Mouse (Mus musculus) forebrain, embryonic 15.5 days (tissue): ENCODE data around the gene Lbhd1. TPM values are rescaled to one million over a fixed set of nuclear protein-coding genes. Genes with fewer than 3 reads are reported as not detected.

Experiments
- ATAC-seq: fragments of 200-750 bp; cut with Nextera tagmentation; replicated peaks from 2 replicates; pipeline ENCODE4 v1.8.0; 2017; ENCODE audit warnings: mild to moderate bottlenecking, moderate TSS enrichment, moderate library complexity
- H3K27ac ChIP-seq: fragments of 300-500 bp; sonication (generic); replicated peaks from 2 replicates; pipeline ENCODE4 v1.5.1; 2015; ENCODE audit warnings: mild to moderate bottlenecking, inconsistent platforms
- H3K27me3 ChIP-seq: fragments of 300-500 bp; sonication (generic); 2 replicates; pipeline ENCODE4 v1.6.1; 2015; ENCODE audit warnings: inconsistent platforms
- H3K36me3 ChIP-seq: fragments of 300-500 bp; sonication (generic); 2 replicates; pipeline ENCODE4 v1.6.1; 2015; ENCODE audit warnings: mild to moderate bottlenecking, inconsistent platforms
- H3K4me1 ChIP-seq: fragments of 300-500 bp; sonication (generic); 2 replicates; pipeline ENCODE4 v1.6.1; 2015; ENCODE audit warnings: inconsistent platforms
- H3K4me2 ChIP-seq: fragments of 300-500 bp; sonication (generic); replicated peaks from 2 replicates; pipeline ENCODE4 v1.6.1; 2015; ENCODE audit warnings: mild to moderate bottlenecking, inconsistent platforms
- H3K4me3 ChIP-seq: fragments of 300-500 bp; sonication (generic); 2 replicates; pipeline ENCODE4 v1.5.1; 2015; ENCODE audit warnings: mild to moderate bottlenecking, inconsistent platforms
- H3K9ac ChIP-seq: fragments of 300-500 bp; sonication (generic); replicated peaks from 2 replicates; pipeline ENCODE4 v1.6.1; 2015; ENCODE audit warnings: mild to moderate bottlenecking, inconsistent platforms
- H3K9me3 ChIP-seq: fragments of 300-500 bp; sonication (generic); 2 replicates; pipeline ENCODE4 v1.6.1; 2016; ENCODE audit warnings: inconsistent platforms
- WGBS: fragments of 180-500 bp; shearing (Covaris S2); methylation state at CpG from one replicate; pipeline ENCODE4 v1.1.7; 2015; ENCODE audit warnings: mixed read lengths; 5-methylcytosine and 5-hydroxymethylcytosine counted together
- polyA plus RNA-seq: library from polyadenylated mRNA; unstranded; fragments of >200 nt; fragmentation: Nextera tagmentation; extraction: Ambion mirVana; gene quantifications from 2 replicates; pipeline ENCODE4 v1.2.1, GENCODE M21; 2015

Lbhd1 gene
- polyA plus RNA-seq, 1 experiment from 2014 or later = 59.1 TPM

- Histone ChIP-seq H3K36me3 (peaks cover 28% of the 10 kb centered on the region), H3K27me3 (no peaks in the 10 kb centered on the region), H3K9ac (no peak overlapping the region), H3K4me3 (no peak overlapping the region), H3K4me1 (peaks cover 18% of the 10 kb centered on the region), H3K27ac (no peak overlapping the region), H3K9me3 (no peaks in the 10 kb centered on the region), H3K4me2 (no peak overlapping the region)
- no peak for ATAC-seq
- WGBS = 91% methylated on average over 2 of the region's 2 CpGs
Measured at GRCm38 (mm10) chr19:8926766-8927165, 43.2 kb downstream of the Lbhd1 start.

DNA sequence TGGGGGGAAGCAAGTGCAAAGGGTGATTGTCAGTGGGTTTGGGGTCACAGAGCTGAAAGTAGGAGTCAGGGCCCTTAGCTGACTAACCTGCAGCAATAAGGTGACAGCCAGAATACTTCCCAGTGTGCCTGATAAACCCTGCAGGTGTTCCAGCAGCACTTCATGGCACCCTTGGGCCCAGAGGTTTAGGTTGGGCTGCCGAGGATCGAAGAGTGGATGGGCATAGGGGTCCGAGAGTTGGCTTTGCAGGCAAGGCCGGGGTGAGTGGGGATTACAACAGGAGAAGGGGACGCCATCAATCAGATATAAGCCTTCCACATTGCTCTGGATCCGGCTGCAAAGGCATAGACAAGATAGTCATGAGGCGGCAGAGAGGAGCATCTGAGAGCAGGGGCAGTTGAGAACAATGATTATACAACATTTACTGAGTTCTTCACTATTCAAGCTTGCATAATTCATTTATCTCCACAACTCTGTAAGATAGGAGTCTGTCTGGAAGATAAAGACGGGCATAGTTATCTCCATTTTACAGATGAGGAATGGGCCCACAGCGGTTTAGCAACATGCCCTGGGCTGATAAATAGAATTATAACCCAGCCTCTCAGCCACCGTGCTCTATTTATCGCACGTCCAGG lies 44.5 kb downstream of the Lbhd1 start:
- peaks cover 28% of the 10 kb centered on the region for H3K36me3 ChIP-seq
- H3K9me3 ChIP-seq = no peaks in the 10 kb centered on the region
- H3K4me2 ChIP-seq = no peak overlapping the region
- no peak overlapping the region for H3K9ac ChIP-seq
- peaks cover 16% of the 10 kb centered on the region for H3K4me1 ChIP-seq
- WGBS = 92% methylated on average over 12 of the region's 12 CpGs
- no peak overlapping the region for H3K4me3 ChIP-seq
- no peak overlapping the region for H3K27ac ChIP-seq
- no peak for ATAC-seq
- H3K27me3 ChIP-seq = no peaks in the 10 kb centered on the region

GRCm38 (mm10) chr19:8928689-8929223 lies 45.2 kb downstream of the Lbhd1 start:
- 11% methylated on average over 16 of the region's 16 CpGs for WGBS
- Histone ChIP-seq H3K4me1 (peaks cover 16% of the 10 kb centered on the region), H3K4me3 (peak overlapping the region; percentile 50), H3K27me3 (no peaks in the 10 kb centered on the region), H3K9ac (peak overlapping the region; percentile 59), H3K36me3 (peaks cover 28% of the 10 kb centered on the region), H3K27ac (0 out of 2 replicates have a peak overlapping the region, but pooled peaks have one; percentile 12), H3K4me2 (peak overlapping the region; percentile 67), H3K9me3 (no peaks in the 10 kb centered on the region)
- peak; percentile 33; the same call in 1 of the 2 replicates for ATAC-seq

DNA sequence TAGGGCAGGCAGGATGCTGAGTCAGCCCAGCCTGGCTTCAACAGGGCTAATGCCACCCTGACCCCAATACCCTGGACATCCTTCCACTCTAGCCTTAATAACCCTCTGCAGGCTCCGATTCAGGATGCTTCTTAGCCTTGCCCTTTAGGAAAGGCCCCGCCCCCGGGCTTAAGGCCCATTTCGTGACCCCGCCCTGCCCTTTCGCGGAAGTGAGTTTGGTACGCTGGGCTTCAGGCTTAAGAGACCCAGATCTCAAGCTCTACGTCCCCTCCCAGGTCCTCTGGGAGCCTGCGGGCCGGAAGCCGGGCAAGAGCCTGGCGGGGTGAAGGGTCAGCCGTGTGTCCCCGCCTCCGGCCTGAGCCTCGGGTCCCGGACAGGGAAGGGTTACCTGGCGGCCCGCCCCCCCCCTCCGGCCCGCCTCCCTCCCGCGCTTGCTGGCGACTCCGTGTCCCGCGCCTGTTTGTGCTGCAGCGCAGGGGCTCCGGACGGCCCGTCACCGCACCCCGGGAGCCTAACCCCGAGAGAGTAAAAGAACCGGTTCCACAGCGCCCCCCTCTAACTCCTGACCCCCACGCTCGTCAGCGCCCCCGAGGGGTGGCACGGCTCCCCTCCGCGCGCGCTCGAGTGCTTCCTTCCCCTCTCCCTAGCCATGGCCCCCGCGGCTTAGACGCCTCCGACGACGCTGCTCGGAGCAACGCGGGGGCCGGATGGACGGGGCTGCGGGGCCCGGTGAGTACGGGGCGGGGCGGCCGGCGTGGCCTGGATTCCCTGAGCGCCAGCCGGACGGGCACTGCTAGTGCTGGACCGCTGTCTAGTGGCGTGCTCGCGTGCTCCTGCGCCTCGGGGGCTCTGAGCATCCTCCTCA lies 45.9 kb downstream of the Lbhd1 start, which contains the start of the genes Rom1 and Eml3:
Rom1 (minus strand) TSS at position 133 of the 865 bp plus-strand sequence.
Eml3 (plus strand) TSS at position 329 of the 865 bp plus-strand sequence.
- WGBS = under 1% methylated on average over 64 of the region's 74 CpGs

DNA sequence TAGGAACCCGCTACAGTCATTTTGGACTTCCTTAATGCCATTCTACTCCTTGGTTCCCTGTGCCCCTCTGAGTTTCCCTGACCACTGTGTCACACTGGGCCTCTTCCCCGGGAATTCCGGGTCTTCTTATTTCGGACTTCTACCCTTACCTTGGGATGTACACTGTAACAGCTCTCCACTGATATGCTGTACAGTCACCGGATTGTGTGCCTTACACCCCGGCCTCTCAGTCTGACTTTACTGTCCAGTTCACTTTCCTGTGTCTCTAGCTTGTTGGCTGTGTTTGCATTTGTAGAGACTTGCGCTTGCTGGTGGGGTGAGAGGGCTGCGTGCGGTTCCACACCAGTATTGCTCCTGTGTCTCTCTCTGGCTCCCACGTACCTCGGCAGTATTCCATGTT lies 46.6 kb downstream of the Lbhd1 start:
- no peak overlapping the region for H3K27ac ChIP-seq
- H3K27me3 ChIP-seq = no peaks in the 10 kb centered on the region
- H3K9me3 ChIP-seq = no peaks in the 10 kb centered on the region
- H3K4me3 ChIP-seq = peak overlapping the region; percentile 50
- H3K4me1 ChIP-seq = peaks cover 16% of the 10 kb centered on the region
- H3K4me2 ChIP-seq = peak overlapping the region; percentile 67
- ATAC-seq = peak; percentile 14; the same call in 1 of the 2 replicates
- WGBS = 17% methylated on average over 11 of the region's 11 CpGs
- H3K9ac ChIP-seq = peak overlapping the region; percentile 59
- H3K36me3 ChIP-seq = peaks cover 25% of the 10 kb centered on the region

More for the DNA sequence above, 45.9 kb downstream of the Lbhd1 start, which contains the start of the genes Rom1 and Eml3:
- Histone ChIP-seq H3K4me1 (peaks cover 16% of the 10 kb centered on the region), H3K36me3 (peaks cover 26% of the 10 kb centered on the region), H3K9ac (peak within 1 kb of the TSS; percentile 59), H3K9me3 (no peaks in the 10 kb centered on the region), H3K27me3 (no peaks in the 10 kb centered on the region), H3K4me3 (peak within 1 kb of the TSS; percentile 50), H3K27ac (peak within 1 kb of the TSS; percentile 12; the same call in 1 of the 2 replicates), H3K4me2 (peak within 1 kb of the TSS; percentile 67)
- peak; percentile 64 for ATAC-seq

DNA sequence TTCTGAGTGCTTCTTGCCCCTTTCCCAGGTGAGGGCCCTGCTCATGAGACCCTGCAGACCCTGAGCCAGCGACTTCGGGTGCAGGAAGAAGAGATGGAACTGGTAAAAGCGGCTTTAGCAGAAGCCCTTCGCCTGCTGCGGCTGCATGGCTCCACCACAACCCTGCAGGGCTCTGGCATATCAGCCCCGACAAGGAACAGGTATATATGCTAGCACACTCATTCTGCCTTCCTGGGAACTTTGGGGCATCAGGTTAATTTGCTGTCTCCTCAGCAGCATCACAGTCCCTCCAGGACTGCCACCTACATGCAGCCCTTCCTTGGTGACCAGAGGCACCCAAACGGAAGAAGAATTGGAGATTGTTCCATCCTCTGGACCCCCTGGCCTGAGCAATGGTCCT lies 47.2 kb downstream of the Lbhd1 start:
- no peak overlapping the region for H3K9ac ChIP-seq
- ATAC-seq = no peak
- no peak overlapping the region for H3K4me2 ChIP-seq
- 79% methylated on average over 7 of the region's 7 CpGs for WGBS
- no peaks in the 10 kb centered on the region for H3K9me3 ChIP-seq
- no peaks in the 10 kb centered on the region for H3K27me3 ChIP-seq
- H3K27ac ChIP-seq = no peak overlapping the region
- H3K36me3 ChIP-seq = peaks cover 21% of the 10 kb centered on the region
- H3K4me3 ChIP-seq = no peak overlapping the region
- peaks cover 16% of the 10 kb centered on the region for H3K4me1 ChIP-seq

- no peak for ATAC-seq
- no peaks in the 10 kb centered on the region for H3K27me3 ChIP-seq
- H3K9me3 ChIP-seq = no peaks in the 10 kb centered on the region
- H3K4me2 ChIP-seq = no peak overlapping the region
- peaks cover 12% of the 10 kb centered on the region for H3K4me1 ChIP-seq
- no peak overlapping the region for H3K9ac ChIP-seq
- H3K36me3 ChIP-seq = no peaks in the 10 kb centered on the region
- no peak overlapping the region for H3K4me3 ChIP-seq
- 84% methylated on average over 2 of the region's 2 CpGs for WGBS
- H3K27ac ChIP-seq = no peak overlapping the region
Measured at GRCm38 (mm10) chr19:8936736-8937135, 53.2 kb downstream of the Lbhd1 start.

- Histone ChIP-seq H3K27me3 (no peaks in the 10 kb centered on the region), H3K4me3 (peak overlapping the region; percentile 100; the same call in 1 of the 2 replicates), H3K4me2 (peak overlapping the region; percentile 68), H3K9ac (no peak overlapping the region), H3K27ac (peak overlapping the region; percentile 95), H3K9me3 (no peaks in the 10 kb centered on the region), H3K4me1 (peaks cover 40% of the 10 kb centered on the region), H3K36me3 (peaks cover 10% of the 10 kb centered on the region)
- WGBS = 81% methylated on average over 15 of the region's 15 CpGs
- ATAC-seq = no peak
Measured at GRCm38 (mm10) chr19:8940526-8941133, 57.1 kb downstream of the Lbhd1 start.

GRCm38 (mm10) chr19:8941136-8941514 lies 57.6 kb downstream of the Lbhd1 start:
- peaks cover 40% of the 10 kb centered on the region for H3K4me1 ChIP-seq
- H3K4me2 ChIP-seq = peak overlapping the region; percentile 68
- peak overlapping the region; percentile 95 for H3K27ac ChIP-seq
- H3K9ac ChIP-seq = peak overlapping the region; percentile 99
- ATAC-seq = peak; percentile 18; the same call in 1 of the 2 replicates
- WGBS = 34% methylated on average over 10 of the region's 10 CpGs
- H3K9me3 ChIP-seq = no peaks in the 10 kb centered on the region
- H3K27me3 ChIP-seq = no peaks in the 10 kb centered on the region
- H3K4me3 ChIP-seq = peak overlapping the region; percentile 100
- peaks cover 15% of the 10 kb centered on the region for H3K36me3 ChIP-seq

DNA sequence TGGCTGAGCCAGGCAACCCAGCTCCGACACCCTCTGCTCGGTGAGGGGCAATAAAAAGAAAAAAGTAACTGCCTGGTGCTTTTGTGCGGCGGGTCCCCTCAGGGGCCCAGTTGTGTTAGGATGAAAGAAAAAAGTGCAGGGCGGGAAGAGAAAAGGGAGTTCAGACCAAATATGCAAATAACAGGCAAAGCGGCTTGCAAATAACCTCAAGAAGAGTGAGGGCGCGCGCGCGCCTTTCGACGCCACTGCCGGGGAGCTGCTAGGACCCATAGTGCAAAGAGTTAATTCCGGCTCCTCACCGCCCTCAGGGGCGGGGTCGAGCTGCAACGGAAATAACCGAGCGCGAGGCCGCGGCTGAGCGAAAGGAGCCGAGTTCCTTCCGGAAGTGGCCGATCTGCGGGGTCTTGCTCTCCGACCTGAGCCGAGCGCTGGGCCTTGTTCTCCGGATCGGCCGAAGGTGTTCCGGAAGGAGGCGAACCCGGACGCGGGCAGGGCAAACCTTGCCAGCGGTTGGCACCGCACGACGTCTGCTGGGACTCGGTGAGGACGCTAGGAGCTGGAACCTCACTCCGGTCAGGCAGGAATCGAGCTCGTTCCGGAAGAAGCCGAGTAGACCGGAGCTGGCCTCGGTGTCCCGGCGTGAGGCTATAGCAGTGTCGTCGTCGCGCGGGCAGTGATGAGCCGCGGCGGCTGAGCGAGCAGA lies 58.1 kb downstream of the Lbhd1 start, which contains the start of gene Mta2:
Mta2 (plus strand) TSS at position 361 of the 703 bp plus-strand sequence.
- peak; percentile 95 for ATAC-seq
- Histone ChIP-seq H3K4me2 (peak within 1 kb of the TSS; percentile 68), H3K27me3 (no peaks in the 10 kb centered on the region), H3K9me3 (no peaks in the 10 kb centered on the region), H3K27ac (peak within 1 kb of the TSS; percentile 95), H3K9ac (peak within 1 kb of the TSS; percentile 99), H3K36me3 (peaks cover 20% of the 10 kb centered on the region), H3K4me3 (peak within 1 kb of the TSS; percentile 100), H3K4me1 (peaks cover 40% of the 10 kb centered on the region)
- under 1% methylated on average over 64 of the region's 64 CpGs for WGBS
